In the genomic region with DNA sequence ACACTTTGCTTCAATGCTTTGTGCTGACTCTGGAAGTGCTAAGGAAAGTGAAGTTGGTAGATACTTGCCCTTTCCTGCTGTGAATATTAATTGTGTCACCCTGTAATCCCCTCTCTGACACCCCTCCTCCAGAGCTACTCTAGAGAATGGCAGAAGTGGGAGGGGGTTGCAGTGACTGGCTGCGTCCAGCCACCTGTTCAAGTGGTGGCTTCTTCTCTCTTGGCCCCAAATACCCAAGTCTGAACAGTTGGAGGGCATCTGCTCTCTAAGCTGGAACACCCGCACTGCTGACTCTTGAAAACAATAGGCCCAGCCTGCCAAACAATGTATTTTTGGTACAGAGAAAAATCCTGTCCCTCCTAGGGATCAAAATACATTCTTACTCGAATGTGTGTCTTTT, we compare ENCODE assay signal across 28 mouse cellular contexts.
DNase-seq lines count a peak whose midpoint lies in the region; ATAC-seq and TF ChIP-seq lines count a peak whose summit lies in the region.
"Had no signal": no experiment of that assay in that cellular context is flagged by ENCODE, and none has a peak within 500 bp of the region (broad histone marks: within the 10 kb centered on the region; RNA-seq: fewer than 3 reads in every experiment).

No protein-coding gene starts in this region.

- no peaks in the 10 kb centered on the region for H3K36me3 ChIP-seq in forebrain, embryonic 10.5 days (replicated peaks)
- H3K36me3 ChIP-seq in forebrain, embryonic 14.5 days (ENCODE audit: control insufficient read depth, insufficient read depth, low read length): no peaks in the 10 kb centered on the region
- no peaks in the 10 kb centered on the region for H3K36me3 ChIP-seq in hindbrain, embryonic 16.5 days (ENCODE audit: control insufficient read depth, insufficient read depth, low read length)
- no peaks in the 10 kb centered on the region for H3K36me3 ChIP-seq in hindbrain, embryonic 12.5 days
- no peaks in the 10 kb centered on the region for H3K36me3 ChIP-seq in limb, embryonic 14.5 days (ENCODE audit: control insufficient read depth, insufficient read depth, low read length)
- no peaks in the 10 kb centered on the region for H3K36me3 ChIP-seq in limb, embryonic 10.5 days
- H3K36me3 ChIP-seq: embryonic facial prominence, embryonic 12.5 days; heart, embryonic 13.5 days; limb, embryonic 12.5 days; liver, embryonic 12.5 days; midbrain, embryonic 10.5 days; neural tube, embryonic 12.5 days had no signal

- H3K9ac ChIP-seq in forebrain, embryonic 14.5 days (ENCODE audit: low read length): no peak overlapping the region
- H3K9ac ChIP-seq in hindbrain, embryonic 16.5 days (ENCODE audit: low read depth, low read length): no peak overlapping the region
- no peak overlapping the region for H3K9ac ChIP-seq in hindbrain, embryonic 12.5 days
- H3K9ac ChIP-seq in limb, embryonic 14.5 days (ENCODE audit: low read depth, low read length, severe bottlenecking): no peak overlapping the region
- H3K9ac ChIP-seq: embryonic facial prominence, embryonic 12.5 days; heart, embryonic 13.5 days; limb, embryonic 12.5 days; liver, embryonic 12.5 days; neural tube, embryonic 12.5 days had no signal

- DNase-seq in forebrain, embryonic 10.5 days (ENCODE audit: extremely low spot score, low spot score): no peak
- no peak for DNase-seq in forebrain, embryonic 14.5 days (ENCODE audit: low spot score)
- DNase-seq in limb, embryonic 14.5 days (ENCODE audit: low spot score): no peak
- no peak for DNase-seq in limb, embryonic 10.5 days (ENCODE audit: low spot score)
- DNase-seq in retina, embryonic 14.5 days (ENCODE audit: low spot score): peak; percentile 29
- no peak for DNase-seq in kidney, postnatal 14 days
- DNase-seq: adrenal gland, postnatal 36 days; cerebellum, adult 11 months; cerebellum, postnatal 14 days; gastrocnemius, postnatal 14 days; heart, adult 11 months; kidney, adult 2 months; lung, adult 18-20 months; lung, postnatal 10 days; right cerebral cortex, adult 18-20 months; right cerebral cortex, postnatal 4 days; thymus, postnatal 25 days had no signal

- no peak overlapping the region for H3K4me3 ChIP-seq in forebrain, embryonic 10.5 days
- H3K4me3 ChIP-seq in forebrain, embryonic 14.5 days (ENCODE audit: low read depth, low read length): no peak overlapping the region
- no peak overlapping the region for H3K4me3 ChIP-seq in hindbrain, embryonic 16.5 days (ENCODE audit: low read length)
- H3K4me3 ChIP-seq in hindbrain, embryonic 12.5 days: no peak overlapping the region
- no peak overlapping the region for H3K4me3 ChIP-seq in limb, embryonic 14.5 days (replicated peaks; ENCODE audit: low read length)
- no peak overlapping the region for H3K4me3 ChIP-seq in limb, embryonic 10.5 days
- H3K4me3 ChIP-seq: embryonic facial prominence, embryonic 12.5 days; heart, embryonic 13.5 days; limb, embryonic 12.5 days; liver, embryonic 12.5 days; midbrain, embryonic 10.5 days; neural tube, embryonic 12.5 days had no signal

- no peaks in the 10 kb centered on the region for H3K27me3 ChIP-seq in forebrain, embryonic 10.5 days (ENCODE audit: poor library complexity, severe bottlenecking)
- no peaks in the 10 kb centered on the region for H3K27me3 ChIP-seq in forebrain, embryonic 14.5 days (replicated peaks; ENCODE audit: control insufficient read depth, insufficient read depth, low read length)
- H3K27me3 ChIP-seq in hindbrain, embryonic 16.5 days (replicated peaks; ENCODE audit: control insufficient read depth, insufficient read depth, low read length): no peaks in the 10 kb centered on the region
- H3K27me3 ChIP-seq in hindbrain, embryonic 12.5 days: no peaks in the 10 kb centered on the region
- no peaks in the 10 kb centered on the region for H3K27me3 ChIP-seq in limb, embryonic 14.5 days (ENCODE audit: control insufficient read depth, insufficient read depth, low read length)
- no peaks in the 10 kb centered on the region for H3K27me3 ChIP-seq in limb, embryonic 10.5 days (ENCODE audit: low read depth, poor library complexity, severe bottlenecking)
- H3K27me3 ChIP-seq: embryonic facial prominence, embryonic 12.5 days; heart, embryonic 13.5 days; limb, embryonic 12.5 days; liver, embryonic 12.5 days; neural tube, embryonic 12.5 days had no signal

- no peak for ATAC-seq in forebrain, embryonic 14.5 days
- ATAC-seq in hindbrain, embryonic 16.5 days: peak; percentile 28; the same call in 1 of the 2 replicates
- no peak for ATAC-seq in hindbrain, embryonic 12.5 days (ENCODE audit: low FRiP score)
- ATAC-seq in limb, embryonic 14.5 days (ENCODE audit: low FRiP score, low read depth): peak; percentile 56
- ATAC-seq: CD4-positive, CD25-positive, alpha-beta regulatory T cell, adult 4 months; forebrain, embryonic 16.5 days; liver, embryonic 12.5 days had no signal

- TF ChIP-seq POLR2A in limb, embryonic 14.5 days (IDR thresholded peaks at IDR 0.05; ENCODE audit: borderline replicate concordance, extremely low read depth, insufficient read depth, insufficient read length): no peak

- no peaks in the 10 kb centered on the region for H3K9me3 ChIP-seq in forebrain, embryonic 10.5 days
- no peaks in the 10 kb centered on the region for H3K9me3 ChIP-seq in forebrain, embryonic 14.5 days (replicated peaks; ENCODE audit: control insufficient read depth, low read length)
- no peaks in the 10 kb centered on the region for H3K9me3 ChIP-seq in hindbrain, embryonic 16.5 days (ENCODE audit: control insufficient read depth, low read length)
- H3K9me3 ChIP-seq in hindbrain, embryonic 12.5 days (replicated peaks): no peaks in the 10 kb centered on the region
- no peaks in the 10 kb centered on the region for H3K9me3 ChIP-seq in limb, embryonic 14.5 days (ENCODE audit: control insufficient read depth, low read length)
- no peaks in the 10 kb centered on the region for H3K9me3 ChIP-seq in limb, embryonic 10.5 days (replicated peaks)
- H3K9me3 ChIP-seq: embryonic facial prominence, embryonic 12.5 days; heart, embryonic 13.5 days; limb, embryonic 12.5 days; liver, embryonic 12.5 days; midbrain, embryonic 10.5 days; neural tube, embryonic 12.5 days had no signal

- H3K4me2 ChIP-seq in forebrain, embryonic 14.5 days (ENCODE audit: low read length): no peak overlapping the region
- H3K4me2 ChIP-seq in hindbrain, embryonic 16.5 days (ENCODE audit: low read length): no peak overlapping the region
- no peak overlapping the region for H3K4me2 ChIP-seq in hindbrain, embryonic 12.5 days (replicated peaks)
- H3K4me2 ChIP-seq in limb, embryonic 14.5 days (replicated peaks; ENCODE audit: low read depth, low read length, severe bottlenecking): no peak overlapping the region
- H3K4me2 ChIP-seq: embryonic facial prominence, embryonic 12.5 days; heart, embryonic 13.5 days; limb, embryonic 12.5 days; liver, embryonic 12.5 days; neural tube, embryonic 12.5 days had no signal

- WGBS in forebrain, embryonic 10.5 days: 63% methylated on average over 3 of the region's 3 CpGs
- 38% methylated on average over 3 of the region's 3 CpGs for WGBS in forebrain, embryonic 14.5 days
- 65% methylated on average over 3 of the region's 3 CpGs for WGBS in hindbrain, embryonic 16.5 days
- WGBS in hindbrain, embryonic 12.5 days: 70% methylated on average over 3 of the region's 3 CpGs
- 70% methylated on average over 3 of the region's 3 CpGs for WGBS in limb, embryonic 14.5 days
- 87% methylated on average over 3 of the region's 3 CpGs for WGBS in limb, embryonic 10.5 days

- peaks cover 19% of the 10 kb centered on the region for H3K4me1 ChIP-seq in forebrain, embryonic 10.5 days
- H3K4me1 ChIP-seq in forebrain, embryonic 14.5 days (ENCODE audit: control insufficient read depth, insufficient read depth, low read length): peaks cover 10% of the 10 kb centered on the region; the same call in 1 of the 2 replicates
- peaks cover 10% of the 10 kb centered on the region for H3K4me1 ChIP-seq in hindbrain, embryonic 16.5 days (ENCODE audit: control insufficient read depth, insufficient read depth, low read depth, low read length)
- H3K4me1 ChIP-seq in hindbrain, embryonic 12.5 days: peaks cover 9% of the 10 kb centered on the region; the same call in 1 of the 2 replicates
- H3K4me1 ChIP-seq in limb, embryonic 14.5 days (ENCODE audit: control insufficient read depth, insufficient read depth, low read length): no peaks in the 10 kb centered on the region
- 0 out of 2 replicates have a peak, but pooled peaks cover 3% of the 10 kb centered on the region for H3K4me1 ChIP-seq in limb, embryonic 10.5 days
- H3K4me1 ChIP-seq: embryonic facial prominence, embryonic 12.5 days; limb, embryonic 12.5 days; neural tube, embryonic 12.5 days had no signal

- H3K27ac ChIP-seq in forebrain, embryonic 10.5 days: 0 out of 2 replicates have a peak overlapping the region, but pooled peaks have one; percentile 20
- no peak overlapping the region for H3K27ac ChIP-seq in forebrain, embryonic 14.5 days (ENCODE audit: low read depth, low read length)
- no peak overlapping the region for H3K27ac ChIP-seq in hindbrain, embryonic 16.5 days (ENCODE audit: low read depth, low read length)
- no peak overlapping the region for H3K27ac ChIP-seq in hindbrain, embryonic 12.5 days
- H3K27ac ChIP-seq in limb, embryonic 14.5 days (replicated peaks; ENCODE audit: low read depth, low read length): no peak overlapping the region
- no peak overlapping the region for H3K27ac ChIP-seq in limb, embryonic 10.5 days
- H3K27ac ChIP-seq: embryonic facial prominence, embryonic 12.5 days; heart, embryonic 13.5 days; kidney, postnatal 0 days; limb, embryonic 12.5 days; liver, embryonic 12.5 days; midbrain, embryonic 10.5 days; neural tube, embryonic 12.5 days had no signal

Comparison
In these comparisons a context has a peak if more than half of its experiments do, and no peak if none do; other contexts are left out.
1. ATAC-seq: peak in hindbrain, embryonic 16.5 days (single experiment) and limb, embryonic 14.5 days (single experiment); none in forebrain, embryonic 14.5 days (single experiment) and hindbrain, embryonic 12.5 days (single experiment).